Mouse (Mus musculus): ENCODE results near the gene Myo16.

Myo16 gene

GRCm38 (mm10) chr8:10413881-10414280 lies 260.2 kb downstream of the Myo16 start:
- DNase-seq (ENCODE audit: low spot score): no peak

GRCm38 (mm10) chr8:10414684-10415212 lies 261.0 kb downstream of the Myo16 start:
- peak; percentile 50 for DNase-seq (ENCODE audit: low spot score)

GRCm38 (mm10) chr8:10415288-10415687 lies 261.6 kb downstream of the Myo16 start:
- DNase-seq (ENCODE audit: low spot score): no peak

GRCm38 (mm10) chr8:10415885-10416284 lies 262.2 kb downstream of the Myo16 start:
- DNase-seq (ENCODE audit: low spot score): no peak

GRCm38 (mm10) chr8:10416806-10417205 lies 263.1 kb downstream of the Myo16 start:
- no peak for DNase-seq (ENCODE audit: low spot score)

- DNase-seq (ENCODE audit: low spot score): no peak
Observed at GRCm38 (mm10) chr8:10417281-10417680, 263.6 kb downstream of the Myo16 start.

- DNase-seq (ENCODE audit: low spot score): no peak
Observed at GRCm38 (mm10) chr8:10418013-10418412, 264.3 kb downstream of the Myo16 start.

- no peak for DNase-seq (ENCODE audit: low spot score)
Observed at GRCm38 (mm10) chr8:10418971-10419370, 265.3 kb downstream of the Myo16 start.

GRCm38 (mm10) chr8:10419726-10420125 lies 266.0 kb downstream of the Myo16 start:
- DNase-seq (ENCODE audit: low spot score): no peak

GRCm38 (mm10) chr8:10420551-10420950 lies 266.8 kb downstream of the Myo16 start:
- no peak for DNase-seq (ENCODE audit: low spot score)

- DNase-seq (ENCODE audit: low spot score): no peak
Observed at GRCm38 (mm10) chr8:10421516-10422090, 267.9 kb downstream of the Myo16 start.

GRCm38 (mm10) chr8:10435492-10435891 lies 281.8 kb downstream of the Myo16 start:
- DNase-seq (ENCODE audit: low spot score): no peak

- DNase-seq (ENCODE audit: low spot score): peak; percentile 25
Observed at GRCm38 (mm10) chr8:10438772-10439171, 285.1 kb downstream of the Myo16 start.

- DNase-seq (ENCODE audit: low spot score): no peak
Observed at GRCm38 (mm10) chr8:10439595-10440453, 286.1 kb downstream of the Myo16 start.

GRCm38 (mm10) chr8:10442562-10442961 lies 288.9 kb downstream of the Myo16 start:
- no peak for DNase-seq (ENCODE audit: low spot score)

GRCm38 (mm10) chr8:10445011-10445410 lies 291.3 kb downstream of the Myo16 start:
- DNase-seq (ENCODE audit: low spot score): no peak

GRCm38 (mm10) chr8:10448545-10448944 lies 294.8 kb downstream of the Myo16 start:
- no peak for DNase-seq (ENCODE audit: low spot score)

- no peak for DNase-seq (ENCODE audit: low spot score)
Observed at GRCm38 (mm10) chr8:10453046-10453445, 299.3 kb downstream of the Myo16 start.

- DNase-seq (ENCODE audit: low spot score): no peak
Observed at GRCm38 (mm10) chr8:10458151-10458649, 304.5 kb downstream of the Myo16 start.

GRCm38 (mm10) chr8:10462271-10462670 lies 308.6 kb downstream of the Myo16 start:
- no peak for DNase-seq (ENCODE audit: low spot score)

- no peak for DNase-seq (ENCODE audit: low spot score)
Observed at GRCm38 (mm10) chr8:10468490-10468889, 314.8 kb downstream of the Myo16 start.

- no peak for DNase-seq (ENCODE audit: low spot score)
Observed at GRCm38 (mm10) chr8:10469658-10470057, 315.9 kb downstream of the Myo16 start.

GRCm38 (mm10) chr8:10470280-10470679 lies 316.6 kb downstream of the Myo16 start:
- no peak for DNase-seq (ENCODE audit: low spot score)
